12 mouse cellular contexts compared by ENCODE assay signal in genomic region chr3:21761909-21762308, GRCm38 (mm10).
A peak's percentile ranks its signal among the peaks of the same experiment; 100 is the strongest.
DNase-seq lines count a peak whose midpoint lies in the region; ATAC-seq lines count a peak whose summit lies in the region.
"Had no signal": no experiment of that assay in that cellular context is flagged by ENCODE, and none has a peak within 500 bp of the region (broad histone marks: within the 10 kb centered on the region; RNA-seq: fewer than 3 reads in every experiment).

No protein-coding gene starts in this region.

- H3K27me3 ChIP-seq in kidney, embryonic 15.5 days, result no peaks in the 10 kb centered on the region
- H3K27me3 ChIP-seq: forebrain, embryonic 13.5 days; heart, embryonic 13.5 days; megakaryocyte, embryonic 14.5 days had no signal

- no peak overlapping the region for H3K9ac ChIP-seq in kidney, embryonic 15.5 days
- H3K9ac ChIP-seq: forebrain, embryonic 13.5 days; heart, embryonic 13.5 days had no signal

- H3K36me3 ChIP-seq in kidney, embryonic 15.5 days, result no peaks in the 10 kb centered on the region
- H3K36me3 ChIP-seq: heart, embryonic 13.5 days had no signal

- DNase-seq in kidney, postnatal 25 days, result peak; percentile 15 to 56
- peak; percentile 82 for DNase-seq in NIH3T3 (ENCODE audit: low read depth)
- DNase-seq in lung, postnatal 36 days, result peak; percentile 63
- no peak for DNase-seq in embryo, embryonic 11 days
- no peak for DNase-seq in testis, postnatal 10 days (ENCODE audit: low spot score)
- DNase-seq: cerebellum, adult 8-10 months had no signal

- no peak overlapping the region for H3K4me2 ChIP-seq in kidney, embryonic 15.5 days
- H3K4me2 ChIP-seq: forebrain, embryonic 13.5 days; heart, embryonic 13.5 days had no signal

- H3K27ac ChIP-seq in kidney, embryonic 15.5 days, result no peak overlapping the region
- H3K27ac ChIP-seq: forebrain, embryonic 13.5 days; heart, embryonic 13.5 days had no signal

- 88% methylated on average over 3 of the region's 3 CpGs for WGBS in kidney, embryonic 15.5 days

- no peak for ATAC-seq in kidney, embryonic 15.5 days (replicated peaks; ENCODE audit: low FRiP score)
- ATAC-seq in common myeloid progenitor, adult 5-6 weeks (replicated peaks; ENCODE audit: low read depth, poor library complexity, severe bottlenecking), result peak; percentile 69
- ATAC-seq in cerebellum, adult (ENCODE audit: insufficient number of reproducible peaks, low FRiP score, low TSS enrichment), result no peak
- ATAC-seq: forebrain, embryonic 13.5 days had no signal

- no peaks in the 10 kb centered on the region for H3K9me3 ChIP-seq in kidney, embryonic 15.5 days (replicated peaks)
- H3K9me3 ChIP-seq: forebrain, embryonic 13.5 days; heart, embryonic 13.5 days; megakaryocyte, embryonic 14.5 days had no signal

- no peaks in the 10 kb centered on the region for H3K4me1 ChIP-seq in kidney, embryonic 15.5 days
- H3K4me1 ChIP-seq: forebrain, embryonic 13.5 days; heart, embryonic 13.5 days had no signal

- no peak overlapping the region for H3K4me3 ChIP-seq in kidney, embryonic 15.5 days (replicated peaks)
- H3K4me3 ChIP-seq: forebrain, embryonic 13.5 days; heart, embryonic 13.5 days; megakaryocyte, embryonic 14.5 days had no signal

Comparison
In these comparisons a context has a peak if more than half of its experiments do, and no peak if none do; other contexts are left out.
1. DNase-seq: peak in kidney, postnatal 25 days (2 of 2), NIH3T3 (single experiment) and lung, postnatal 36 days (single experiment); none in embryo, embryonic 11 days (single experiment) and testis, postnatal 10 days (single experiment).